Mouse (Mus musculus): ENCODE data around the gene Lce1f.
"Not testable (repeated sequence)": the region's sequence is repeated elsewhere in the genome, so short reads cannot be mapped to it uniquely, and the experiment has no call there.

Gene Lce1f

DNA sequence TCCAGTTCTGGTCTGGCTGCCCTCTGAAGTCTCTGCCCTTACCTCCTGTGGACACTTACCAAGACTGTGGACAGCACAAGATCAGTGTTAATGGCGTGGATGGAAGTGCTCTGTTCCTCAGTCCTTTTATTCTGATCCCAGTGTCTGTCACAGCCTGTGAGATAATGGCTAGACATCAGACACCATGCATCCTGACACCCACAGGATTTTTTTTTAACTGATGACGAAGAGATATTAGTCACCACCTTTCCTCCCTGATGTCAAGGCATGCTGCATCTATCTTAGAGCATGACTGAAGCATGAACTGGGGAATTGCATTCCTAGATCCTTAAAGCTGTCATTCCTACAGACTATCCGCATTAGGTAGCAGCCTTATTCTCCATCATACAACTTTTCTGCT lies at the start of gene Lce1f:
Gene Lce1f (minus strand): TSS at position 101 of the 400 bp plus-strand sequence.
- no peak for DNase-seq

DNA sequence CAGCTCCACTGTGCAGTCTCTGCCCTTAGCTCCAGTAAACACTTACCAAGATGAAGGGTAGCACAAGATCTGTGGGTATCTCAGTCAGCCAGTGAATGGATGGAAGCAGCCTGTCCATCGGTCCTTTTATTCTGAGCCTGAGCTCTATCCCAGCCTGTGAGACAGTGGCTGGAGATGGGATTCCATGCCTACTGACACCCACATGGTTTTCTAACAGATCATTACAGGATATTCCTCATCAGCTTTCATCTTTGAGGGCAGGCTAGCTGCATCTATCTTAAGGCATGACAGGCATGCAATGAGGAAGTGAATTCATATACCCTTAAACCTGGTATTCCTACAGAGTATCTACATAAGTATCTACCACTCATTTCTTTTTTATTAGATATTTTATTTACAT lies 44.8 kb upstream of the Lce1f start, which contains the start of gene Lce1h:
Gene Lce1h (minus strand): TSS at position 101 of the 400 bp plus-strand sequence.
- DNase-seq = no peak

DNA sequence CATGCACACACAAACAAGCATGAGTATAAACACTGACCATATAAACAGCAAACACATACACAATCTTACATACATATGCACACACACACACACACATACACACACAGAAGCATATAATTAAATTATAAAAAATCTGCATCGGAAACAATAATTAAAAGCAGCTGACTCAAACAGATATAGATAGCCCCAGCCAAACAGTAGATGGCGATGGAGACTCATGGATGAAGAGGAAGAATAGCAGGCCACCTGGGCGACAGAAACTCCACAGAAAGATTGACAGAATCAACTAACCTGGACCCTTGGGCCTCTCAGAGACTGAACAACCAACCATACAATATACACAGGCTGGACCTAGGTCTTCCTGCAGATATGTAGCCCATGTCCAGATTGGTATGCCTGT lies 33.0 kb upstream of the Lce1f start:
- no peak for DNase-seq

DNA sequence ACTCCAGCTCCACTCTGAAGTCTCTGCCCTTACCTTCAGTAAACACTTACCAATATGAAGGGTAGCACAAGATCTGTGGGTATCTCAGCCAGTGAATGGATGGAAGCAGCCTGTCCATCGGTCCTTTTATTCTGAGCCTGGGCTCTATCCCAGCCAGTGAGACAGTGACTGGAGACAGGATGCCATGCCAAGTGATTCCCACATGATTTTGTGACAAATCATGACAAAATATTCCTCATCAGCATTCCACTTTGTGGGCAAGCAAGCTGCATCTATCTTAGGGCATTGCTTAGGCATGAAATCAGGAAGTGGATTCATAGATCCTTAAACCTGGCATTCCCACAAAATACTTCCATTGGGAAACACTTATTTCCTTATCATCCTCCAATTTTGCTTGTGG lies 32.1 kb upstream of the Lce1f start, which contains the start of gene Lce1g:
Gene Lce1g (minus strand): TSS at position 101 of the 400 bp plus-strand sequence.
- no peak for DNase-seq

DNA sequence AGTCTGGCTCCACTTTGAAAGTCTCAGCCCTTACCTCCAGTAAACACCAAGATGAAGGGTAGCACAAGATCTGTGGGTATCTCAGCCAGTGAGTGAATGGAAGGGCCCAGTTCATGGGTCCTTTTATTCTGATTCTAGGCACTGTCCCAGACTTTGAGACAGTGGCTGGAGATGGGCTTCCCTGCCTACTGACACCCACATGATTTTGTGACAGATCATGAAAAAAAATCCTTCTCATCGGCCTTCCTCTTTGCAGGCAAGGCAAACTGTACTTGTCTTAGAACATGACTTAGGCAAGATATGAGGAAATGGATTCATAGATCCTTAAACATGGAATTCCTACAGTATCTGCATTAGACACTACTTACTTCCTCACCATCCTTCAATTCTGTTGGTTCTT lies 18.8 kb upstream of the Lce1f start, which contains the start of gene Gm38119:
Gene Gm38119 (minus strand): TSS at position 101 of the 400 bp plus-strand sequence.
- no peak for DNase-seq

DNA sequence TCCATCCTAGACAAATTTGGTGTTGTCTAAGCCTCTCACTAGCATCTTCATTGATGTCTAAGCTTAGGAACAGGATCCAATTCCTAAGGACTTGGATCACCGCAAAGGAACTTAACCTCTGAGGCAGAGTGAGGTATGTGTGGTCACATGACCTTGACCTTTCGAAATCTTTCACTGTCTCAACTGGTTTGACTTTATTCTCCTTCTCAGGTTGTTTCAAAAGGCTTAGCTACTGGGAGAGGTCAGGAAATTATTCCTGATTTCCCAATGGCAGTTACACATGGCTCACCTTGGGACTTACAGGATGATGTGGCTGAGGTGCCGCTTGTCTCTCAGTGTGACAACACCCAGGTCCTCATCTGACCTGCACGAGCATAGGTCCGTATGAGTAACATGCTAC lies 2.5 kb upstream of the Lce1f start:
- no peak for DNase-seq

DNA sequence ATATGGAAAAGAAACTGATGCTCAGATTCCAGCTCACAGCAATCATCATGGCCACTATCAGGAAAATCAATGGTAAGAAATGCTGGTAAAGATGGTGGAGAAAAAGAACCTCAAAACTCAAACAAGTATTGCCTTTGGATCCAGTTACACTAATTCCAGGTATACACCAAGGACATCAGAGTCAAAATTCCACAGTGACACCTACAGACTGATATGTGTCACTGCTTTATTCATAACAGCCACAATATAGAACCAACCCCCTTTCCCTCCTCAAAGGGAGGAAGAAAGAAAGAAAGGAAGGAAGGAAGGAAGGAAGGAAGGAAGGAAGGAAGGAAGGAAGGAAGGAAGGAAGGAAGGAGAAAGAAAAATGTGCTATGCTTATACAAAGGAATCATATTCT lies 5.0 kb downstream of the Lce1f start:
- no peak for DNase-seq

DNA sequence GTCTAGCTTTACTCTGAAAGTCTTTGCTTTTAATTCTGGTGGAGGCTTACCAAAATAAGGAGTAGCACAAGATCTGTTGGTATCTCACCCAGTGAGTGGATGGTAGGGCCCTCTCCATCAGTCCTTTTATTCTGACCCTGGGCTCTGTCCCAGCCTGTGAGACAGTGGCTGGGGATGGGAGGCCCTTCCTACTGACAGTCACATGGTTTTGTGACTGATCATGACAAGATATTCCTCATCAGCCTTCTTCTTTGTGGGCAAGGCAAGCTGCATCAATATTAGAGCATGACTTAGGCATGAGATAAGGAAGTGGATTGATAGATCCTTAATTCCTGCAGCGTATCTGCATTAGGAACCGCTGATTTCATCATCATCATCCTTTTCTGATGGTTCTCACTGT lies 11.2 kb downstream of the Lce1f start, which contains the start of gene Lce1e:
Gene Lce1e (minus strand): TSS at position 101 of the 400 bp plus-strand sequence.
- no peak for DNase-seq

DNA sequence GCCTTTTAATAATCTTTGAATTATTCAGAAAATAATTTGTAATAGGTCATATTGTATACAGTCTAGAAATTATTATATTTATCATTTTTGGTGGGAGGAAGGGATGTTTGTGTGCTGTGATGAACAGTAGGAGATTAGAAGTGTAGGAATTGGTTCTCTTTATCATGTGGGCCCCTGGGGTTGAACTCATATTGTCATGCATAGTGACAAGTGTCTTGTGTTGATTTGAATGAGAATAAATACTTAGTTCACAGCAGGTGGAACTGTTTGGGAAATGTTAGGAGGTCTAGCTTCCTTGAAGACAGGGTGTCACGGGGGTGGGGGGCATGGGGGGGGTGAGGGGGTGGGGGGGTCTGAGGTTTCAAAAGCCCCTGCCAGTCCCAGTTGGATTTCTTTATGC lies 25.5 kb downstream of the Lce1f start:
- no peak for DNase-seq

DNA sequence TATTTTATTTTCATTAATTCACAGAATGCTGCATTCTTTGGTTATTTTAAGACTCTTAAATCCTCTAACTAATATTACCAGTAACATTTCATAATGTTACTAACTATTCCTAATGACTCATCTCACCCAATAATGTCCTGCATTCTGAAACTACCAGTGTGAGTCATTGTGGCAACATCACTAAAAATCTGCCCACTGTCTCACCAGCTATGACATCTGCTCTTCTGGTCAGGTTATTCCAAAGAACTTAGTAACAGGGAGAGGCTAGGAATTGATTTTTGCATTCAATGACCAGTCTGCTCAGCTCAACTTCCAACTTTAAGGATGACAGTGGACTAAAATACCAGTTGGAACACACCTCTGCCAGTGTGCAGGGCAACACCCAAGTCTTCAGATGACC lies 28.5 kb downstream of the Lce1f start:
- DNase-seq = no peak

DNA sequence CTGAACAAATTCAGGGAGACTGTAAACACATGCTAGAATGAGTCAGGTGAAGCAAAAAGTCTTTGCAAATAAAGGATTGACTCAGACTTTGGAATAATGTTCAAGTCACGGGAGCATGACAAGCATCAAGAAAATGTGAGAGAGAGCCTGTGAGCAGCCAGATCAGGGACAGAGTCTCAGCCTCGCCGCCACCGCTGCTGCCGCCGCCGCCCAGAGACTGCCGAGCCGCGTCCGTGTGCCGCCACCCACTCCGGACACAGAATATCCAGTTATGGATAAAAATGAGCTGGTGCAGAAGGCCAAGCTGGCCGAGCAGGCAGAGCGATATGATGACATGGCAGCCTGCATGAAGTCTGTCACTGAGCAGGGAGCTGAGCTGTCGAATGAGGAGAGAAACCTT lies 31.0 kb downstream of the Lce1f start:
- DNase-seq = not testable (repeated sequence)

DNA sequence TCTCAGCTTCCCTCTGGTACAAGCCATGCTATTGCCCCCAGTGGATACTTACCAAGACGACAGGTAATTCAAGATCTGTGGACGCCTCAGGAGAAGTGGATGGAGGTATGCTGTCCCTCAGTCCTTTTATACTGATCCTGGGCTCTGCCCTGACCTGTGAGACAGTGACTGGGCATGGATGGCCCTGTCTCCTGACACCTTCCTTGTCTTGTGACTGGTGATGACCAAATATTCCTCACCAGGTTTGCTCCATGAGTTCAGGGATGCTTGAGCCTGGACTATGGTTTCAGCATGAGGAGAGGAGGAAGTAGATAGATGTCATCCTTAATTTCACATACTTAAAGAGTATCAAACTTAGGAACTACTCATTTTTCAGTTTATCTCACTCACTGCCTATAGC lies 33.0 kb downstream of the Lce1f start, which contains the start of gene Lce1d:
Gene Lce1d (minus strand): TSS at position 101 of the 400 bp plus-strand sequence.
- no peak for DNase-seq

DNA sequence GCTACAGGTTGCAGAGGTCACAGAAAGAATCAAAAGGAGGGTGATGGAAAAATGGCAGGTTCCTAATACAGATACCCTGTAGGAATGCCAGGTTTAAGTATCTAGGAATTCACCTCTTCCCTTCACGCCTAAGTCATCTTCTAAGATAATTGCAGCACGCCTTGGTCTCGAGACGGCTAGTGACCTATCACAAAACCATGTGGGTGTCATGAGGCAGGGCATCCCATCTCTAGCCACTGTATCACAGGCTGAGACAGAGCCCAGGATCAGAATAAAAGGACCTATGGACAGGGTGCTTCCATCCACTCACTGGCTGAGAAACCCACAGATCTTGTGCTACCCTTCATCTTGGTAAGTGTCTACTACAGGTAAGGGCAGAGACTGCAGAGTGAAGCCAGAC lies 41.2 kb downstream of the Lce1f start, which contains the start of gene Lce1c:
Gene Lce1c (plus strand): TSS at position 301 of the 400 bp plus-strand sequence.
- DNase-seq = no peak

DNA sequence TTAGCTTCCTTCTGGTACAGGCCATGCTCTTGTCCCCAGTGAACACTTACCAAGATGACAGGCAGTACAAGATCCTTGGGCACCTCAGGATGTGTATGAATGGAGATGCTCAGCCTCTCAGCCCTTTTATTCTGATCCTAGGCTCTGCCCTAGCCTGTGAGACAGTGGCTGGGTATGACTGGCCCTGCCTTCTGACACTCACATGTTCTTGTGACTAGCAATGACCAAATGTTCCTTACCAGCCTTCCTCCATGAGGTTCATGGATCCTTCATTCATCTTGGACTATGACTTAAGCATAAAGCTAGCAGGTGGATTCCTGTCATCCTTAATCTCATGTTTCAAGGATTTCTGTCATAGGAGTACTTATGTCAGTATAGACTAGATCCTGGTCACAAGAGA lies 49.9 kb downstream of the Lce1f start, which contains the start of gene Lce1a2:
Gene Lce1a2 (minus strand): TSS at position 101 of the 400 bp plus-strand sequence.
- no peak for DNase-seq
